Mouse (Mus musculus) hindbrain, embryonic 13.5 days (tissue): ENCODE measurements around the gene Cd200r4. TPM values are rescaled to one million over a fixed set of nuclear protein-coding genes. Genes with fewer than 3 reads are reported as not detected.

Experiments used
- ATAC-seq: fragments of 200-750 bp; cut with Nextera tagmentation; 2 replicates; pipeline ENCODE4 v1.8.0; 2017; ENCODE audit warnings: moderate TSS enrichment; ENCODE audit not compliant: low FRiP score
- H3K27ac ChIP-seq: fragments of 300-500 bp; sonication (generic); 2 replicates; pipeline ENCODE4 v1.5.1; 2015; ENCODE audit warnings: inconsistent platforms, mild to moderate bottlenecking, moderate library complexity
- H3K27me3 ChIP-seq: fragments of 300-500 bp; sonication (generic); 2 replicates; pipeline ENCODE4 v1.6.1; 2015; ENCODE audit warnings: mild to moderate bottlenecking, inconsistent platforms
- H3K36me3 ChIP-seq: fragments of 300-500 bp; sonication (generic); 2 replicates; pipeline ENCODE4 v1.6.1; 2015; ENCODE audit warnings: mild to moderate bottlenecking, inconsistent platforms
- H3K4me1 ChIP-seq: fragments of 300-500 bp; sonication (generic); replicated peaks from 2 replicates; pipeline ENCODE4 v1.6.1; 2015; ENCODE audit warnings: inconsistent platforms
- H3K4me2 ChIP-seq: fragments of 300-500 bp; sonication (generic); 2 replicates; pipeline ENCODE4 v1.6.1; 2015; ENCODE audit warnings: inconsistent platforms, mild to moderate bottlenecking, moderate library complexity
- H3K4me3 ChIP-seq: fragments of 300-500 bp; sonication (generic); 2 replicates; pipeline ENCODE4 v1.5.1; 2015; ENCODE audit warnings: mild to moderate bottlenecking, inconsistent platforms
- H3K9ac ChIP-seq: fragments of 300-500 bp; sonication (generic); 2 replicates; pipeline ENCODE4 v1.6.1; 2015; ENCODE audit warnings: mild to moderate bottlenecking, inconsistent platforms
- H3K9me3 ChIP-seq: fragments of 300-500 bp; sonication (generic); 2 replicates; pipeline ENCODE4 v1.6.1; 2016; ENCODE audit warnings: inconsistent platforms
- WGBS: fragments of 180-500 bp; shearing (Covaris S2); methylation state at CpG from one replicate; pipeline ENCODE4 v1.1.7; 2015; 5-methylcytosine and 5-hydroxymethylcytosine counted together
- polyA plus RNA-seq: library from polyadenylated mRNA; unstranded; fragments of >200 nt; fragmentation: Nextera tagmentation; extraction: Ambion mirVana; gene quantifications from 2 replicates; pipeline ENCODE4 v1.2.1, GENCODE M21; 2015

Gene Cd200r4
- polyA plus RNA-seq = not detected in 2 replicates

GRCm38 (mm10) chr16:44811544-44811943 is at the start of gene Cd200r4:
Gene Cd200r4, plus strand, starts transcription at chr16:44811733.
- Histone ChIP-seq H3K4me3 (no peak within 1 kb of the TSS), H3K4me1 (no peaks in the 10 kb centered on the region), H3K36me3 (no peaks in the 10 kb centered on the region), H3K4me2 (no peak within 1 kb of the TSS), H3K9me3 (no peaks in the 10 kb centered on the region), H3K27me3 (no peaks in the 10 kb centered on the region), H3K9ac (no peak within 1 kb of the TSS), H3K27ac (no peak within 1 kb of the TSS)
- 94% methylated on average over 3 of the region's 3 CpGs for WGBS
- ATAC-seq = no peak

GRCm38 (mm10) chr16:44761811-44762210 is 49.7 kb upstream of the Cd200r4 start:
- Histone ChIP-seq H3K27ac (no peak overlapping the region), H3K4me1 (no peaks in the 10 kb centered on the region), H3K27me3 (no peaks in the 10 kb centered on the region), H3K4me3 (no peak overlapping the region), H3K9ac (no peak overlapping the region), H3K9me3 (no peaks in the 10 kb centered on the region), H3K4me2 (no peak overlapping the region), H3K36me3 (no peaks in the 10 kb centered on the region)
- ATAC-seq = no peak
- WGBS = 77% methylated on average over 1 of the region's 1 CpGs

- ATAC-seq = no peak
- Histone ChIP-seq H3K27ac (no peak within 1 kb of the TSS), H3K4me3 (no peak within 1 kb of the TSS), H3K9me3 (no peaks in the 10 kb centered on the region), H3K36me3 (no peaks in the 10 kb centered on the region), H3K4me1 (no peaks in the 10 kb centered on the region), H3K9ac (no peak within 1 kb of the TSS), H3K4me2 (no peak within 1 kb of the TSS), H3K27me3 (no peaks in the 10 kb centered on the region)
- WGBS = 85% methylated on average over 22 of the region's 22 CpGs
Observed at GRCm38 (mm10) chr16:44765555-44766319, 45.8 kb upstream of the Cd200r4 start, which contains the start of gene Cd200r1. Gene Cd200r1, plus strand, starts transcription at chr16:44765736.

GRCm38 (mm10) chr16:44766320-44766892 is 45.1 kb upstream of the Cd200r4 start:
- Histone ChIP-seq H3K4me3 (no peak overlapping the region), H3K36me3 (no peaks in the 10 kb centered on the region), H3K4me2 (no peak overlapping the region), H3K9ac (no peak overlapping the region), H3K9me3 (no peaks in the 10 kb centered on the region), H3K27me3 (no peaks in the 10 kb centered on the region), H3K27ac (no peak overlapping the region), H3K4me1 (no peaks in the 10 kb centered on the region)
- ATAC-seq = no peak
- WGBS = 93% methylated on average over 9 of the region's 9 CpGs

- Histone ChIP-seq H3K9ac (no peak overlapping the region), H3K4me3 (no peak overlapping the region), H3K27me3 (no peaks in the 10 kb centered on the region), H3K4me1 (no peaks in the 10 kb centered on the region), H3K9me3 (no peaks in the 10 kb centered on the region), H3K36me3 (no peaks in the 10 kb centered on the region), H3K27ac (no peak overlapping the region), H3K4me2 (no peak overlapping the region)
- no peak for ATAC-seq
- WGBS = 93% methylated on average over 7 of the region's 7 CpGs
Observed at GRCm38 (mm10) chr16:44767506-44767905, 44.0 kb upstream of the Cd200r4 start.

- Histone ChIP-seq H3K4me2 (no peak overlapping the region), H3K27ac (no peak overlapping the region), H3K9ac (no peak overlapping the region), H3K4me3 (no peak overlapping the region), H3K4me1 (no peaks in the 10 kb centered on the region), H3K9me3 (no peaks in the 10 kb centered on the region), H3K27me3 (no peaks in the 10 kb centered on the region), H3K36me3 (no peaks in the 10 kb centered on the region)
- WGBS = 49% methylated on average over 2 of the region's 2 CpGs
- no peak; the same call in 1 of the 2 replicates for ATAC-seq
Observed at GRCm38 (mm10) chr16:44767967-44768366, 43.6 kb upstream of the Cd200r4 start.

- H3K4me2 ChIP-seq = no peak overlapping the region
- 83% methylated on average over 6 of the region's 6 CpGs for WGBS
- ATAC-seq = no peak
- no peaks in the 10 kb centered on the region for H3K9me3 ChIP-seq
- H3K9ac ChIP-seq = no peak overlapping the region
- no peaks in the 10 kb centered on the region for H3K36me3 ChIP-seq
- no peak overlapping the region for H3K4me3 ChIP-seq
- H3K4me1 ChIP-seq = no peaks in the 10 kb centered on the region
- H3K27ac ChIP-seq = no peak overlapping the region
- no peaks in the 10 kb centered on the region for H3K27me3 ChIP-seq
Observed at GRCm38 (mm10) chr16:44772577-44772976, 39.0 kb upstream of the Cd200r4 start.

- 93% methylated on average over 3 of the region's 3 CpGs for WGBS
- Histone ChIP-seq H3K9ac (no peak overlapping the region), H3K4me1 (no peaks in the 10 kb centered on the region), H3K27me3 (no peaks in the 10 kb centered on the region), H3K4me2 (no peak overlapping the region), H3K36me3 (no peaks in the 10 kb centered on the region), H3K27ac (no peak overlapping the region), H3K4me3 (no peak overlapping the region), H3K9me3 (no peaks in the 10 kb centered on the region)
- ATAC-seq = no peak
Observed at GRCm38 (mm10) chr16:44773673-44774072, 37.9 kb upstream of the Cd200r4 start.

- WGBS = 92% methylated on average over 6 of the region's 6 CpGs
- H3K9me3 ChIP-seq = no peaks in the 10 kb centered on the region
- H3K4me3 ChIP-seq = no peak overlapping the region
- no peak overlapping the region for H3K4me2 ChIP-seq
- H3K4me1 ChIP-seq = no peaks in the 10 kb centered on the region
- no peak overlapping the region for H3K9ac ChIP-seq
- H3K27ac ChIP-seq = no peak overlapping the region
- no peak for ATAC-seq
- H3K27me3 ChIP-seq = no peaks in the 10 kb centered on the region
- H3K36me3 ChIP-seq = no peaks in the 10 kb centered on the region
Observed at GRCm38 (mm10) chr16:44774201-44774600, 37.3 kb upstream of the Cd200r4 start.

GRCm38 (mm10) chr16:44778538-44779147 is 32.9 kb upstream of the Cd200r4 start:
- Histone ChIP-seq H3K27me3 (no peaks in the 10 kb centered on the region), H3K27ac (no peak overlapping the region), H3K4me3 (no peak overlapping the region), H3K4me1 (no peaks in the 10 kb centered on the region), H3K36me3 (no peaks in the 10 kb centered on the region), H3K9ac (no peak overlapping the region), H3K4me2 (no peak overlapping the region), H3K9me3 (no peaks in the 10 kb centered on the region)
- ATAC-seq = no peak
- WGBS = 88% methylated on average over 17 of the region's 17 CpGs

- H3K9ac ChIP-seq = no peak overlapping the region
- no peak overlapping the region for H3K27ac ChIP-seq
- no peak overlapping the region for H3K4me2 ChIP-seq
- 94% methylated on average over 5 of the region's 5 CpGs for WGBS
- H3K4me3 ChIP-seq = no peak overlapping the region
- ATAC-seq = no peak
- no peaks in the 10 kb centered on the region for H3K36me3 ChIP-seq
- no peaks in the 10 kb centered on the region for H3K4me1 ChIP-seq
- H3K9me3 ChIP-seq = no peaks in the 10 kb centered on the region
- no peaks in the 10 kb centered on the region for H3K27me3 ChIP-seq
Observed at GRCm38 (mm10) chr16:44779494-44779893, 32.0 kb upstream of the Cd200r4 start.

- no peaks in the 10 kb centered on the region for H3K36me3 ChIP-seq
- H3K4me2 ChIP-seq = no peak overlapping the region
- H3K9ac ChIP-seq = no peak overlapping the region
- no peaks in the 10 kb centered on the region for H3K9me3 ChIP-seq
- H3K4me1 ChIP-seq = no peaks in the 10 kb centered on the region
- ATAC-seq = no peak
- no peak overlapping the region for H3K4me3 ChIP-seq
- no peak overlapping the region for H3K27ac ChIP-seq
- WGBS = 64% methylated on average over 4 of the region's 4 CpGs
- H3K27me3 ChIP-seq = no peaks in the 10 kb centered on the region
Observed at GRCm38 (mm10) chr16:44780751-44781150, 30.8 kb upstream of the Cd200r4 start.
